Mouse (Mus musculus): ENCODE results near the gene Sprtn. TPM values are rescaled to one million over a fixed set of nuclear protein-coding genes. Genes with fewer than 3 reads are reported as not detected.
A peak's percentile ranks its signal among the peaks of the same experiment; 100 is the strongest.

The Sprtn gene
- polyA plus RNA-seq, 1 experiment from 2014 or later = 11.7 TPM

- H3K4me2 ChIP-seq (ENCODE audit: low read length) = peak overlapping the region; percentile 96
- H3K4me3 ChIP-seq (replicated peaks; ENCODE audit: low read depth, low read length) = peak overlapping the region; percentile 85
- peak overlapping the region; percentile 76 for H3K9ac ChIP-seq (replicated peaks; ENCODE audit: low read length)
- DNase-seq = no peak
- no peaks in the 10 kb centered on the region for H3K27me3 ChIP-seq (ENCODE audit: control insufficient read depth, insufficient read depth, low read length)
- no peaks in the 10 kb centered on the region for H3K9me3 ChIP-seq (ENCODE audit: control insufficient read depth, low read length)
- H3K36me3 ChIP-seq (ENCODE audit: control insufficient read depth, insufficient read depth, low read length) = peaks cover 54% of the 10 kb centered on the region
- no peak for ATAC-seq (ENCODE audit: low FRiP score, low TSS enrichment)
- WGBS = 83% methylated on average over 26 of the region's 26 CpGs
- no peak overlapping the region for H3K27ac ChIP-seq (replicated peaks; ENCODE audit: low read depth, low read length)
- peaks cover 24% of the 10 kb centered on the region for H3K4me1 ChIP-seq (ENCODE audit: control insufficient read depth, insufficient read depth, low read length)
These were observed 1.6 kb upstream of the Sprtn start for GRCm38 (mm10) chr8:124896010-124896631.

GRCm38 (mm10) chr8:124896632-124897385 is 877 bp upstream of the Sprtn start:
- Histone ChIP-seq H3K27ac (replicated peaks; ENCODE audit: low read depth, low read length) (peak overlapping the region; percentile 83), H3K27me3 (ENCODE audit: control insufficient read depth, insufficient read depth, low read length) (no peaks in the 10 kb centered on the region), H3K9ac (replicated peaks; ENCODE audit: low read length) (peak overlapping the region; percentile 76), H3K9me3 (ENCODE audit: control insufficient read depth, low read length) (no peaks in the 10 kb centered on the region), H3K4me1 (ENCODE audit: control insufficient read depth, insufficient read depth, low read length) (peaks cover 24% of the 10 kb centered on the region), H3K4me3 (replicated peaks; ENCODE audit: low read depth, low read length) (peak overlapping the region; percentile 85), H3K36me3 (ENCODE audit: control insufficient read depth, insufficient read depth, low read length) (peaks cover 52% of the 10 kb centered on the region), H3K4me2 (ENCODE audit: low read length) (peak overlapping the region; percentile 96)
- under 1% methylated on average over 60 of the region's 60 CpGs for WGBS
- DNase-seq = peak; percentile 77
- ATAC-seq (ENCODE audit: low FRiP score, low TSS enrichment) = peak; percentile 37; the same call in 1 of the 2 replicates

- 5% methylated on average over 31 of the region's 31 CpGs for WGBS
- peak overlapping the region; percentile 96 for H3K4me2 ChIP-seq (ENCODE audit: low read length)
- no peaks in the 10 kb centered on the region for H3K9me3 ChIP-seq (ENCODE audit: control insufficient read depth, low read length)
- peak overlapping the region; percentile 85 for H3K4me3 ChIP-seq (replicated peaks; ENCODE audit: low read depth, low read length)
- peak overlapping the region; percentile 83 for H3K27ac ChIP-seq (replicated peaks; ENCODE audit: low read depth, low read length)
- ATAC-seq (ENCODE audit: low FRiP score, low TSS enrichment) = no peak
- DNase-seq = no peak
- peaks cover 57% of the 10 kb centered on the region for H3K36me3 ChIP-seq (ENCODE audit: control insufficient read depth, insufficient read depth, low read length)
- H3K4me1 ChIP-seq (ENCODE audit: control insufficient read depth, insufficient read depth, low read length) = peaks cover 24% of the 10 kb centered on the region
- H3K9ac ChIP-seq (replicated peaks; ENCODE audit: low read length) = peak overlapping the region; percentile 79
- no peaks in the 10 kb centered on the region for H3K27me3 ChIP-seq (ENCODE audit: control insufficient read depth, insufficient read depth, low read length)
These were observed 692 bp downstream of the Sprtn start for GRCm38 (mm10) chr8:124898251-124898905.

GRCm38 (mm10) chr8:124903198-124903597 is 5.5 kb downstream of the Sprtn start:
- Histone ChIP-seq H3K27me3 (ENCODE audit: control insufficient read depth, insufficient read depth, low read length) (no peaks in the 10 kb centered on the region), H3K27ac (replicated peaks; ENCODE audit: low read depth, low read length) (no peak overlapping the region), H3K4me3 (replicated peaks; ENCODE audit: low read depth, low read length) (no peak overlapping the region), H3K9me3 (ENCODE audit: control insufficient read depth, low read length) (no peaks in the 10 kb centered on the region), H3K4me2 (ENCODE audit: low read length) (no peak overlapping the region), H3K4me1 (ENCODE audit: control insufficient read depth, insufficient read depth, low read length) (peaks cover 8% of the 10 kb centered on the region), H3K36me3 (ENCODE audit: control insufficient read depth, insufficient read depth, low read length) (peaks cover 78% of the 10 kb centered on the region), H3K9ac (replicated peaks; ENCODE audit: low read length) (no peak overlapping the region)
- 95% methylated on average over 15 of the region's 15 CpGs for WGBS
- ATAC-seq (ENCODE audit: low FRiP score, low TSS enrichment) (no peak), DNase-seq (no peak)

- H3K4me2 ChIP-seq (ENCODE audit: low read length) = no peak overlapping the region
- no peak overlapping the region for H3K9ac ChIP-seq (replicated peaks; ENCODE audit: low read length)
- no peak for ATAC-seq (ENCODE audit: low FRiP score, low TSS enrichment)
- H3K9me3 ChIP-seq (ENCODE audit: control insufficient read depth, low read length) = no peaks in the 10 kb centered on the region
- 80% methylated on average over 2 of the region's 2 CpGs for WGBS
- H3K4me1 ChIP-seq (ENCODE audit: control insufficient read depth, insufficient read depth, low read length) = no peaks in the 10 kb centered on the region
- no peaks in the 10 kb centered on the region for H3K27me3 ChIP-seq (ENCODE audit: control insufficient read depth, insufficient read depth, low read length)
- no peak for DNase-seq
- H3K36me3 ChIP-seq (ENCODE audit: control insufficient read depth, insufficient read depth, low read length) = peaks cover 89% of the 10 kb centered on the region
- H3K27ac ChIP-seq (replicated peaks; ENCODE audit: low read depth, low read length) = no peak overlapping the region
- H3K4me3 ChIP-seq (replicated peaks; ENCODE audit: low read depth, low read length) = no peak overlapping the region
These were observed 7.8 kb downstream of the Sprtn start for GRCm38 (mm10) chr8:124905482-124905881.

- 95% methylated on average over 16 of the region's 16 CpGs for WGBS
- Histone ChIP-seq H3K4me3 (replicated peaks; ENCODE audit: low read depth, low read length) (no peak overlapping the region), H3K27me3 (ENCODE audit: control insufficient read depth, insufficient read depth, low read length) (no peaks in the 10 kb centered on the region), H3K27ac (replicated peaks; ENCODE audit: low read depth, low read length) (no peak overlapping the region), H3K4me1 (ENCODE audit: control insufficient read depth, insufficient read depth, low read length) (no peaks in the 10 kb centered on the region), H3K4me2 (ENCODE audit: low read length) (no peak overlapping the region), H3K9ac (replicated peaks; ENCODE audit: low read length) (no peak overlapping the region), H3K9me3 (ENCODE audit: control insufficient read depth, low read length) (no peaks in the 10 kb centered on the region), H3K36me3 (ENCODE audit: control insufficient read depth, insufficient read depth, low read length) (peaks cover 96% of the 10 kb centered on the region)
- ATAC-seq (ENCODE audit: low FRiP score, low TSS enrichment) (no peak), DNase-seq (no peak)
These were observed 12.2 kb downstream of the Sprtn start for GRCm38 (mm10) chr8:124909936-124910335.

- Histone ChIP-seq H3K9ac (replicated peaks; ENCODE audit: low read length) (no peak overlapping the region), H3K36me3 (ENCODE audit: control insufficient read depth, insufficient read depth, low read length) (peaks cover 98% of the 10 kb centered on the region), H3K27ac (replicated peaks; ENCODE audit: low read depth, low read length) (no peak overlapping the region), H3K4me2 (ENCODE audit: low read length) (no peak overlapping the region), H3K27me3 (ENCODE audit: control insufficient read depth, insufficient read depth, low read length) (no peaks in the 10 kb centered on the region), H3K9me3 (ENCODE audit: control insufficient read depth, low read length) (no peaks in the 10 kb centered on the region), H3K4me1 (ENCODE audit: control insufficient read depth, insufficient read depth, low read length) (no peaks in the 10 kb centered on the region), H3K4me3 (replicated peaks; ENCODE audit: low read depth, low read length) (no peak overlapping the region)
- ATAC-seq (ENCODE audit: low FRiP score, low TSS enrichment) (no peak), DNase-seq (no peak)
- 90% methylated on average over 10 of the region's 10 CpGs for WGBS
These were observed 12.7 kb downstream of the Sprtn start for GRCm38 (mm10) chr8:124910349-124910748.

GRCm38 (mm10) chr8:124911938-124912872 is 14.5 kb downstream of the Sprtn start:
- Histone ChIP-seq H3K36me3 (ENCODE audit: control insufficient read depth, insufficient read depth, low read length) (peaks cover 85% of the 10 kb centered on the region), H3K27me3 (ENCODE audit: control insufficient read depth, insufficient read depth, low read length) (no peaks in the 10 kb centered on the region), H3K9ac (replicated peaks; ENCODE audit: low read length) (no peak overlapping the region), H3K4me3 (replicated peaks; ENCODE audit: low read depth, low read length) (no peak overlapping the region), H3K9me3 (ENCODE audit: control insufficient read depth, low read length) (no peaks in the 10 kb centered on the region), H3K4me2 (ENCODE audit: low read length) (no peak overlapping the region), H3K4me1 (ENCODE audit: control insufficient read depth, insufficient read depth, low read length) (no peaks in the 10 kb centered on the region), H3K27ac (replicated peaks; ENCODE audit: low read depth, low read length) (no peak overlapping the region)
- ATAC-seq (ENCODE audit: low FRiP score, low TSS enrichment) (no peak), DNase-seq (no peak)
- 84% methylated on average over 17 of the region's 17 CpGs for WGBS

Measured in midbrain, embryonic 14.5 days (tissue).